Mouse (Mus musculus): ENCODE results near the gene Krtap16-1. TPM values are rescaled to one million over a fixed set of nuclear protein-coding genes. Genes with fewer than 3 reads are reported as not detected.

Krtap16-1 gene
- total and polyA plus RNA-seq, 2 experiments from 2014 or later, result not detected

- Histone ChIP-seq H3K27me3 (ENCODE audit: insufficient read depth, low read length) (no peaks in the 10 kb centered on the region), H3K4me3 (ENCODE audit: low read depth, low read length) (no peak overlapping the region), H3K36me3 (ENCODE audit: insufficient read depth) (no peaks in the 10 kb centered on the region), H3K9ac (no peak overlapping the region), H3K4me1 (ENCODE audit: insufficient read depth) (no peaks in the 10 kb centered on the region), H3K9me3 (ENCODE audit: low read length) (no peaks in the 10 kb centered on the region), H3K4me2 (ENCODE audit: low read depth) (no peak overlapping the region), H3K27ac (ENCODE audit: low read depth, low read length) (no peak overlapping the region)
- DNase-seq, result no peak
- no peak for ATAC-seq
- 89% methylated on average over 2 of the region's 2 CpGs for WGBS
- no peak for TF ChIP-seq CTCF (IDR thresholded peaks at IDR 0.05; ENCODE audit: low read depth)
These were observed 20.4 kb downstream of the Krtap16-1 start for GRCm38 (mm10) chr11:99965961-99966360.

- H3K4me2 ChIP-seq (ENCODE audit: low read depth), result no peak overlapping the region
- H3K27me3 ChIP-seq (ENCODE audit: insufficient read depth, low read length), result no peaks in the 10 kb centered on the region
- 49% methylated on average over 6 of the region's 6 CpGs for WGBS
These were observed 22.2 kb downstream of the Krtap16-1 start for GRCm38 (mm10) chr11:99964213-99964612.

GRCm38 (mm10) chr11:99948175-99948574, 38.2 kb downstream of the Krtap16-1 start, which contains the start of gene Krtap9-5:
Gene Krtap9-5 (plus strand): TSS chr11:99948475.
- Histone ChIP-seq H3K4me1 (ENCODE audit: insufficient read depth) (no peaks in the 10 kb centered on the region), H3K9ac (no peak within 1 kb of the TSS), H3K4me2 (ENCODE audit: low read depth) (no peak within 1 kb of the TSS), H3K27ac (ENCODE audit: low read depth, low read length) (no peak within 1 kb of the TSS), H3K9me3 (ENCODE audit: low read length) (no peaks in the 10 kb centered on the region), H3K4me3 (ENCODE audit: low read depth, low read length) (no peak within 1 kb of the TSS), H3K36me3 (ENCODE audit: insufficient read depth) (no peaks in the 10 kb centered on the region), H3K27me3 (ENCODE audit: insufficient read depth, low read length) (no peaks in the 10 kb centered on the region)
- 92% methylated on average over 2 of the region's 2 CpGs for WGBS
- no peak for TF ChIP-seq CTCF (IDR thresholded peaks at IDR 0.05; ENCODE audit: low read depth)
- ATAC-seq (no peak), DNase-seq (no peak)

More at GRCm38 (mm10) chr11:99964213-99964612, 22.2 kb downstream of the Krtap16-1 start:
- DNase-seq (no peak), ATAC-seq (no peak)
- H3K4me1 ChIP-seq (ENCODE audit: insufficient read depth), result no peaks in the 10 kb centered on the region
- H3K36me3 ChIP-seq (ENCODE audit: insufficient read depth), result no peaks in the 10 kb centered on the region
- TF ChIP-seq CTCF (IDR thresholded peaks at IDR 0.05; ENCODE audit: low read depth), result no peak
- H3K9me3 ChIP-seq (ENCODE audit: low read length), result no peaks in the 10 kb centered on the region
- H3K4me3 ChIP-seq (ENCODE audit: low read depth, low read length), result no peak overlapping the region
- H3K27ac ChIP-seq (ENCODE audit: low read depth, low read length), result no peak overlapping the region
- no peak overlapping the region for H3K9ac ChIP-seq

GRCm38 (mm10) chr11:99937751-99938264, 48.6 kb downstream of the Krtap16-1 start:
- 85% methylated on average over 9 of the region's 9 CpGs for WGBS
- no peak for ATAC-seq
- no peak for TF ChIP-seq CTCF (IDR thresholded peaks at IDR 0.05; ENCODE audit: low read depth)
- H3K9ac ChIP-seq, result no peak overlapping the region
- no peak overlapping the region for H3K4me3 ChIP-seq (ENCODE audit: low read depth, low read length)
- DNase-seq, result no peak
- no peak overlapping the region for H3K4me2 ChIP-seq (ENCODE audit: low read depth)
- H3K27me3 ChIP-seq (ENCODE audit: insufficient read depth, low read length), result no peaks in the 10 kb centered on the region
- no peak overlapping the region for H3K27ac ChIP-seq (ENCODE audit: low read depth, low read length)
- no peaks in the 10 kb centered on the region for H3K9me3 ChIP-seq (ENCODE audit: low read length)
- no peaks in the 10 kb centered on the region for H3K36me3 ChIP-seq (ENCODE audit: insufficient read depth)
- H3K4me1 ChIP-seq (ENCODE audit: insufficient read depth), result no peaks in the 10 kb centered on the region

- TF ChIP-seq CTCF (IDR thresholded peaks at IDR 0.05; ENCODE audit: low read depth), result no peak
- WGBS, result 90% methylated on average over 1 of the region's 1 CpGs
- ATAC-seq, result no peak
- Histone ChIP-seq H3K4me2 (ENCODE audit: low read depth) (no peak within 1 kb of the TSS), H3K27ac (ENCODE audit: low read depth, low read length) (no peak within 1 kb of the TSS), H3K4me3 (ENCODE audit: low read depth, low read length) (no peak within 1 kb of the TSS), H3K9ac (no peak within 1 kb of the TSS), H3K36me3 (ENCODE audit: insufficient read depth) (no peaks in the 10 kb centered on the region), H3K9me3 (ENCODE audit: low read length) (no peaks in the 10 kb centered on the region), H3K4me1 (ENCODE audit: insufficient read depth) (no peaks in the 10 kb centered on the region), H3K27me3 (ENCODE audit: insufficient read depth, low read length) (no peaks in the 10 kb centered on the region)
- no peak for DNase-seq
These were observed 50.4 kb downstream of the Krtap16-1 start, which contains the start of gene Krtap31-2 for GRCm38 (mm10) chr11:99935991-99936390. Gene Krtap31-2 (plus strand): TSS chr11:99936291.

Other genes starting within 250 kb of the Krtap16-1 start
Only the 30 nearest of the 32 such genes appear.
- gene Krtap4-8, start 205.9 kb downstream of the Krtap16-1 start, total RNA-seq (2014; rRNA removed), result not detected in 2 replicates
- gene Krtap4-8, start 205.9 kb downstream of the Krtap16-1 start, polyA plus RNA-seq (2015; fragmentation: Nextera tagmentation; extraction: Ambion mirVana), result not detected in 2 replicates
- gene Krtap4-9, start 201.4 kb downstream of the Krtap16-1 start, total RNA-seq (2014; rRNA removed), result not detected in 2 replicates
- not detected in 2 replicates for gene Krtap4-9, start 201.4 kb downstream of the Krtap16-1 start, polyA plus RNA-seq (2015; fragmentation: Nextera tagmentation; extraction: Ambion mirVana)
- not detected in 2 replicates for gene Gm11596, start 193.1 kb downstream of the Krtap16-1 start, total RNA-seq (2014; rRNA removed)
- gene Gm11596, start 193.1 kb downstream of the Krtap16-1 start, polyA plus RNA-seq (2015; fragmentation: Nextera tagmentation; extraction: Ambion mirVana), result not detected in 2 replicates
- gene Gm11569, start 187.7 kb downstream of the Krtap16-1 start, total RNA-seq (2014; rRNA removed), result not detected in 2 replicates
- not detected in 2 replicates for gene Gm11569, start 187.7 kb downstream of the Krtap16-1 start, polyA plus RNA-seq (2015; fragmentation: Nextera tagmentation; extraction: Ambion mirVana)
- gene Gm11554, start 182.2 kb downstream of the Krtap16-1 start, total RNA-seq (2014; rRNA removed), result not detected in 2 replicates
- not detected in 2 replicates for gene Gm11554, start 182.2 kb downstream of the Krtap16-1 start, polyA plus RNA-seq (2015; fragmentation: Nextera tagmentation; extraction: Ambion mirVana)
- gene Krtap4-13, start 176.7 kb downstream of the Krtap16-1 start, total RNA-seq (2014; rRNA removed), result 0.33 TPM in 1 of 2 replicates, not detected in the other
- gene Krtap4-13, start 176.7 kb downstream of the Krtap16-1 start, polyA plus RNA-seq (2015; fragmentation: Nextera tagmentation; extraction: Ambion mirVana), result not detected in 2 replicates
- not detected in 2 replicates for gene Gm11564, start 170.9 kb downstream of the Krtap16-1 start, total RNA-seq (2014; rRNA removed)
- not detected in 2 replicates for gene Gm11564, start 170.9 kb downstream of the Krtap16-1 start, polyA plus RNA-seq (2015; fragmentation: Nextera tagmentation; extraction: Ambion mirVana)
- not detected in 2 replicates for gene 2300003K06Rik, start 148.5 kb downstream of the Krtap16-1 start, total RNA-seq (2014; rRNA removed)
- not detected in 2 replicates for gene 2300003K06Rik, start 148.5 kb downstream of the Krtap16-1 start, polyA plus RNA-seq (2015; fragmentation: Nextera tagmentation; extraction: Ambion mirVana)
- gene Krtap4-16, start 135.0 kb downstream of the Krtap16-1 start, total RNA-seq (2014; rRNA removed), result not detected in 2 replicates
- not detected in 2 replicates for gene Krtap4-16, start 135.0 kb downstream of the Krtap16-1 start, polyA plus RNA-seq (2015; fragmentation: Nextera tagmentation; extraction: Ambion mirVana)
- not detected in 2 replicates for gene Gm11568, start 128.7 kb downstream of the Krtap16-1 start, total RNA-seq (2014; rRNA removed)
- not detected in 2 replicates for gene Gm11568, start 128.7 kb downstream of the Krtap16-1 start, polyA plus RNA-seq (2015; fragmentation: Nextera tagmentation; extraction: Ambion mirVana)
- not detected in 2 replicates for gene Gm11559, start 122.1 kb downstream of the Krtap16-1 start, total RNA-seq (2014; rRNA removed)
- gene Gm11559, start 122.1 kb downstream of the Krtap16-1 start, polyA plus RNA-seq (2015; fragmentation: Nextera tagmentation; extraction: Ambion mirVana), result not detected in 2 replicates
- gene Krtap9-1, start 113.2 kb downstream of the Krtap16-1 start, total RNA-seq (2014; rRNA removed), result not detected in 2 replicates
- not detected in 2 replicates for gene Krtap9-1, start 113.2 kb downstream of the Krtap16-1 start, polyA plus RNA-seq (2015; fragmentation: Nextera tagmentation; extraction: Ambion mirVana)
- not detected in 2 replicates for gene Gm11567, start 107.4 kb downstream of the Krtap16-1 start, total RNA-seq (2014; rRNA removed)
- gene Gm11567, start 107.4 kb downstream of the Krtap16-1 start, polyA plus RNA-seq (2015; fragmentation: Nextera tagmentation; extraction: Ambion mirVana), result not detected in 2 replicates
- not detected in 2 replicates for gene Krtap31-1, start 78.7 kb downstream of the Krtap16-1 start, total RNA-seq (2014; rRNA removed)
- not detected in 2 replicates for gene Krtap31-1, start 78.7 kb downstream of the Krtap16-1 start, polyA plus RNA-seq (2015; fragmentation: Nextera tagmentation; extraction: Ambion mirVana)
- not detected in 2 replicates for gene Gm11565, start 71.8 kb downstream of the Krtap16-1 start, total RNA-seq (2014; rRNA removed)
- gene Gm11565, start 71.8 kb downstream of the Krtap16-1 start, polyA plus RNA-seq (2015; fragmentation: Nextera tagmentation; extraction: Ambion mirVana), result not detected in 2 replicates
- not detected in 2 replicates for gene Krtap31-2, start 50.3 kb downstream of the Krtap16-1 start, total RNA-seq (2014; rRNA removed)
- gene Krtap31-2, start 50.3 kb downstream of the Krtap16-1 start, polyA plus RNA-seq (2015; fragmentation: Nextera tagmentation; extraction: Ambion mirVana), result not detected in 2 replicates
- gene Krtap9-5, start 38.1 kb downstream of the Krtap16-1 start, total RNA-seq (2014; rRNA removed), result not detected in 2 replicates
- not detected in 2 replicates for gene Krtap9-5, start 38.1 kb downstream of the Krtap16-1 start, polyA plus RNA-seq (2015; fragmentation: Nextera tagmentation; extraction: Ambion mirVana)
- gene Krtap29-1, start 7.5 kb downstream of the Krtap16-1 start, total RNA-seq (2014; rRNA removed), result not detected in 2 replicates
- not detected in 2 replicates for gene Krtap29-1, start 7.5 kb downstream of the Krtap16-1 start, polyA plus RNA-seq (2015; fragmentation: Nextera tagmentation; extraction: Ambion mirVana)
- not detected in 2 replicates for gene Krtap17-1, start 7.4 kb upstream of the Krtap16-1 start, total RNA-seq (2014; rRNA removed)
- gene Krtap17-1, start 7.4 kb upstream of the Krtap16-1 start, polyA plus RNA-seq (2015; fragmentation: Nextera tagmentation; extraction: Ambion mirVana), result 0.26 and 0.98 TPM in 2 replicates
- 0.15 TPM in 1 of 2 replicates, not detected in the other for gene Krt33a, start 29.6 kb upstream of the Krtap16-1 start, total RNA-seq (2014; rRNA removed)
- not detected in 2 replicates for gene Krt33a, start 29.6 kb upstream of the Krtap16-1 start, polyA plus RNA-seq (2015; fragmentation: Nextera tagmentation; extraction: Ambion mirVana)
- not detected in 2 replicates for gene Krt33b, start 43.3 kb upstream of the Krtap16-1 start, total RNA-seq (2014; rRNA removed)
- not detected in 2 replicates for gene Krt33b, start 43.3 kb upstream of the Krtap16-1 start, polyA plus RNA-seq (2015; fragmentation: Nextera tagmentation; extraction: Ambion mirVana)
- not detected in 2 replicates for gene Krt34, start 55.0 kb upstream of the Krtap16-1 start, total RNA-seq (2014; rRNA removed)
- 0.10 TPM in 1 of 2 replicates, not detected in the other for gene Krt34, start 55.0 kb upstream of the Krtap16-1 start, polyA plus RNA-seq (2015; fragmentation: Nextera tagmentation; extraction: Ambion mirVana)
- not detected in 2 replicates for gene Krt31, start 64.0 kb upstream of the Krtap16-1 start, total RNA-seq (2014; rRNA removed)
- gene Krt31, start 64.0 kb upstream of the Krtap16-1 start, polyA plus RNA-seq (2015; fragmentation: Nextera tagmentation; extraction: Ambion mirVana), result not detected in 2 replicates
- gene Krt32, start 101.6 kb upstream of the Krtap16-1 start, total RNA-seq (2014; rRNA removed), result not detected in 2 replicates
- not detected in 2 replicates for gene Krt32, start 101.6 kb upstream of the Krtap16-1 start, polyA plus RNA-seq (2015; fragmentation: Nextera tagmentation; extraction: Ambion mirVana)
- gene Krt35, start 109.6 kb upstream of the Krtap16-1 start, total RNA-seq (2014; rRNA removed), result not detected in 2 replicates
- not detected in 2 replicates for gene Krt35, start 109.6 kb upstream of the Krtap16-1 start, polyA plus RNA-seq (2015; fragmentation: Nextera tagmentation; extraction: Ambion mirVana)
- gene Krt36, start 119.0 kb upstream of the Krtap16-1 start, total RNA-seq (2014; rRNA removed), result not detected in 2 replicates
- not detected in 2 replicates for gene Krt36, start 119.0 kb upstream of the Krtap16-1 start, polyA plus RNA-seq (2015; fragmentation: Nextera tagmentation; extraction: Ambion mirVana)
- gene Krt13, start 135.0 kb upstream of the Krtap16-1 start, total RNA-seq (2014; rRNA removed), result not detected in 2 replicates
- gene Krt13, start 135.0 kb upstream of the Krtap16-1 start, polyA plus RNA-seq (2015; fragmentation: Nextera tagmentation; extraction: Ambion mirVana), result 0.31 TPM in 1 of 2 replicates, not detected in the other
- gene Krt15, start 149.3 kb upstream of the Krtap16-1 start, total RNA-seq (2014; rRNA removed), result not detected in 2 replicates
- gene Krt15, start 149.3 kb upstream of the Krtap16-1 start, polyA plus RNA-seq (2015; fragmentation: Nextera tagmentation; extraction: Ambion mirVana), result 0.17 and 0.47 TPM in 2 replicates
- gene Krt19, start 162.1 kb upstream of the Krtap16-1 start, total RNA-seq (2014; rRNA removed), result 5.8 and 6.5 TPM in 2 replicates
- gene Krt19, start 162.1 kb upstream of the Krtap16-1 start, polyA plus RNA-seq (2015; fragmentation: Nextera tagmentation; extraction: Ambion mirVana), result 3.8 and 7.0 TPM in 2 replicates
- gene Krt9, start 206.6 kb upstream of the Krtap16-1 start, total RNA-seq (2014; rRNA removed), result not detected in 2 replicates
- gene Krt9, start 206.6 kb upstream of the Krtap16-1 start, polyA plus RNA-seq (2015; fragmentation: Nextera tagmentation; extraction: Ambion mirVana), result 0.06 TPM in 1 of 2 replicates, not detected in the other

Data from forebrain, postnatal 0 days (tissue).